Mouse (Mus musculus) embryonic fibroblast, embryonic 13.5 days (primary cell): ENCODE measurements at regions not wholly inside any gene's neighbourhood (a gene's known extent, or its start where the extent isn't known, plus 50 kb on each side); places are given as distances from the start of the nearest gene placed in this dataset.

Source experiments
- CTCF ChIP-seq: IDR thresholded peaks from 2 replicates; pipeline ENCODE4 v1.5.1; 2011; ENCODE audit warnings: mild to moderate bottlenecking, control low read depth, low read length, moderate library complexity, borderline replicate concordance; ENCODE audit not compliant: insufficient read depth
- POLR2A ChIP-seq: IDR thresholded peaks from 2 replicates; pipeline ENCODE4 v1.6.1; 2011; ENCODE audit warnings: low read depth, mild to moderate bottlenecking, control low read depth, low read length, moderate library complexity

GRCm38 (mm10) chr10:11787240-11787639 lies 444.0 kb downstream of the Epm2a start:
- TF ChIP-seq POLR2A = no peak
- no peak for TF ChIP-seq CTCF
